Mouse (Mus musculus) brain, embryonic 14.5 days (tissue): ENCODE measurements around the gene Galnt10. TPM values are rescaled to one million over a fixed set of nuclear protein-coding genes. Genes with fewer than 3 reads are reported as not detected.

Source experiments
- DNase-seq: peaks from one replicate; pipeline ENCODE4 v3.0.0-alpha.2; 2011; ENCODE audit warnings: low read depth
- CTCF ChIP-seq: fragments of 200-500 bp; IDR thresholded peaks from 2 replicates; pipeline ENCODE4 v1.5.1; 2012; ENCODE audit warnings: inconsistent platforms, mild to moderate bottlenecking, moderate library complexity, borderline replicate concordance; ENCODE audit not compliant: insufficient read depth, insufficient read length; ENCODE audit errors: extremely low read depth
- POLR2A ChIP-seq: fragments of 200-500 bp; IDR thresholded peaks from 2 replicates; pipeline ENCODE4 v1.6.1; 2012; ENCODE audit warnings: mild to moderate bottlenecking, inconsistent platforms, borderline replicate concordance; ENCODE audit not compliant: poor library complexity, insufficient read depth, insufficient read length, severe bottlenecking; ENCODE audit errors: extremely low read depth
- polyA plus RNA-seq: library from polyadenylated mRNA; depleted of rRNA; stranded (reverse); fragments of >200 nt; gene quantifications from 2 replicates; pipeline ENCODE4 v1.2.3, GENCODE M21; 2012

The Galnt10 gene
- polyA plus RNA-seq, 1 experiment = 16.5 TPM

GRCm38 (mm10) chr11:57706620-57707019 is 61.4 kb downstream of the Galnt10 start:
- no peak for DNase-seq
- TF ChIP-seq CTCF (no peak), POLR2A (no peak)

- no peak for DNase-seq
- no peak for TF ChIP-seq CTCF
- no peak for TF ChIP-seq POLR2A
Observed at GRCm38 (mm10) chr11:57707114-57707798, 62.0 kb downstream of the Galnt10 start.

DNA sequence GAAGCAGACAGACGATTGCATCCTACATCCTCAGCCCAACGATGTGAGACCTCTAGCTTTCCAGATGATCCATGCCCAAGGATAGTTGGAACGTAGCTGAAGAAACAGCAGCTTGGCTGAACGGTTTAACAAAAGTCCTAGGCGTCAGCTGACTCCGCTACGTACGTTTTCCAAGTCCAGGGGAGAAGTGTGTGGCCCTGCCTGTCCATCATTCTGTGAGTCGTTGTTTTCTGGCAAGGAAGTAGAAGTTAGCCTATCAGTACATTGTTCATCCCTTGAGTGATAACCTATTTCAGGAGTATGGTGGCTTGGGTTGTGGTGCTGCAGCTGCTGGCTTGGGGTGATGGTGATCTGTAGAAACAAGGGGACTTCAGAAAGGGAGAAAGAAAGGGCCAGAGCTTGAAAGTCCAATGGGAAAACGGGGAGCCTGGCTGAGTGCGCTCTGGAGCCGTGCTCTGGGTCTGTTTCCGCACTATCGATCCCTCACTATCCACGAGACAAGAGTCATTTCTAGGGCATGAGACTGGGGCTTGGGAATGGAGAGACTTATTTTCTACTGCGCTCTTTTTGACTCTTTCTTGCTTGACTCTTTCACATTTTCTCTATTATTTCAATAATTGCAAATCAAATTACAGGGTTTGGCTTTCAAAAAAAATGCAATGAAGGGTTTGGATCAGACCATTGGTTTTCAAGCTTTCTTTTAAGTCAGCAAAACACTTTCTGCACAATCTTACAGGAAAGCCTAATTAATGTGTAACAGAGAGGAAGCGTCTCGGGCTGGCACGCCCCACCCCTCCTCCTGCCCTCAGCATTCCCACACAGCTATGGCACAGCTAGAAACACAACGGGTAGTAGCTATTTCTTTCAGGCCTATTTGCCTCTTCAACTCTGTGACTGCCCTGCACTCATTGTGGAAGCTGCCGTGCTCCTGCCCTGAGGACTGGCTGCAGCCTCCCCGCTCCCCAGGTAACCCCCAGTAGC is 63.2 kb downstream of the Galnt10 start:
- no peak for TF ChIP-seq CTCF
- no peak for TF ChIP-seq POLR2A
- DNase-seq = no peak

GRCm38 (mm10) chr11:57713960-57714359 is 68.7 kb downstream of the Galnt10 start:
- TF ChIP-seq POLR2A (no peak), CTCF (no peak)
- no peak for DNase-seq

DNA sequence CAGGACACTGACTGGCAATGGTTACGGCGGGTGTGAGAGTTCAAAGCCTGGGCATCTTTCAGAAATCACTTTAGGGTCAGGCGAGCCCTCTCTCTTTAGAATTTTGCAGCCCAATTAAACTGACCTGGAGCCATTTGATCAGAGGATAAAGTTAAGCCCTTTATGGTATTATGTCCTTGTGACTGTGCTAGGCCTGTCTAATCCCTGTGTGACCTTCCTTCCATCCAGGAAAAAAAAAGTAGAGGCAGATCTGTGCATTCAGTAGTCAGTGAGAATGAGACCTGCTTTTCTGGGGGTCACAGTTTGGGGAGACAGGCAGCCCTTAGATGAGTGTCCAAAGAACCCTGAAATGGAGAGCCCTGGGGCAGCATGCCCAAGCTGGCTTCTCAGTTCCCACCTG is 71.5 kb downstream of the Galnt10 start:
- TF ChIP-seq POLR2A (no peak), CTCF (no peak)
- DNase-seq = no peak

DNA sequence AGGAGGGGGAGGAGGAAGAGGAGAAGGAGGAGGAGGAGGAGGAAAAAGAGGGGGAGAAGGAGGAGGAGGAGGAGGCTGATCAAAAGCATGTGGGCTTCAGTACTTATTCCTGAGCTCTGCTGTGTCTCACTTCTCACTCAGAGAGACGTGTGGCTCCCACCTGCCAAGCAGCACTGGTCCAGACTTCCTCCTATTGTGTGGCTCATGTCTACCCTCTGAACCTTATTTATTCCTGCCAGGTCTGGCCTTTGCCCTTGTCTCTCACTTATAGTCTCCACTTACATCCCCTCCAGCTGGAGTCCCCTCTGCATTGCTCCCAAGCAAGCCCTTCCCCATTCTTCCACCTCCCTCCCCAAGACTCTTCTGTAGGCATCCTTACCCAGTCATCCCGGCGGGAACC is 72.2 kb downstream of the Galnt10 start:
- DNase-seq = no peak
- TF ChIP-seq POLR2A (no peak), CTCF (no peak)

DNA sequence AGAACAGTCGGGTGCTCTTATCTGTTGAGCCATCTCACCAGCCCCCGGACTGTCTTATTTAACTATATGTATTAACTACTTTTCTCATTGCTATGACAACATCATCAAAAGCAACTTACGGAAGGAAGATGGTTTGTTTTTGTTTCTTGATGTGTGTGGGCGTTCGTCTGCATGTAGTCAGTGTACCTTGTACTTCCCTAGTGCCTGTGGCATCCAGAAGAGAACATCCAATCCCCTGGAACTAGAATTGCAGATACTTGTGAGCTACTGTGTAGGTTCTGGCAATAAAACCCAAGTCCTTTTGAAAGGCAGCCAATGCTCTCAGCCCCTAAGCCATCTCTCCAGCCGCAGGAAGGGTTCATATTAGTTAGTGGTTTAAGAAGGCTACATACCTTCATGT is 72.8 kb downstream of the Galnt10 start:
- TF ChIP-seq CTCF (no peak), POLR2A (no peak)
- DNase-seq = no peak

DNA sequence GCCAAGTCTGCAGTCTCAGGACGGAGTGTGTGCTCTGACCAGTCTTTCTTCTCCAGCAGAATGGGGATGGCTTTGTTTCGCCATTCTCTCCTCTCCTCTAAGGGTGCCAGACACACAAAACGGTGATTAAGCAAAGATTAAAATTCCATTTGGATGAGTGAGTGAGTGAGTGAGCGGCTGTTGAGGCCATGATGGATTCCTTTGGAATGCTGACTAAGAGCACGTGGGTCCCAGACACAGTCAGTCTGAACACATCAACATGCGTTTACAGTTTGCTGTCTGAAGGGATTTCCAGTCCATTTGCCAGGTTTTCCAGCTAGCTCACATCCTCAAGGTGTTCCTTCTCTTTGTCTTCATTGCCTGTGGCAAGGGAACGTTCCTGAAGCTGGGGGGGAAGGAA is 74.4 kb downstream of the Galnt10 start:
- peak; percentile 85 for DNase-seq
- TF ChIP-seq CTCF = no peak

- no peak for DNase-seq
- no peak for TF ChIP-seq CTCF
- no peak for TF ChIP-seq POLR2A
Observed at GRCm38 (mm10) chr11:57720076-57720475, 74.8 kb downstream of the Galnt10 start.

DNA sequence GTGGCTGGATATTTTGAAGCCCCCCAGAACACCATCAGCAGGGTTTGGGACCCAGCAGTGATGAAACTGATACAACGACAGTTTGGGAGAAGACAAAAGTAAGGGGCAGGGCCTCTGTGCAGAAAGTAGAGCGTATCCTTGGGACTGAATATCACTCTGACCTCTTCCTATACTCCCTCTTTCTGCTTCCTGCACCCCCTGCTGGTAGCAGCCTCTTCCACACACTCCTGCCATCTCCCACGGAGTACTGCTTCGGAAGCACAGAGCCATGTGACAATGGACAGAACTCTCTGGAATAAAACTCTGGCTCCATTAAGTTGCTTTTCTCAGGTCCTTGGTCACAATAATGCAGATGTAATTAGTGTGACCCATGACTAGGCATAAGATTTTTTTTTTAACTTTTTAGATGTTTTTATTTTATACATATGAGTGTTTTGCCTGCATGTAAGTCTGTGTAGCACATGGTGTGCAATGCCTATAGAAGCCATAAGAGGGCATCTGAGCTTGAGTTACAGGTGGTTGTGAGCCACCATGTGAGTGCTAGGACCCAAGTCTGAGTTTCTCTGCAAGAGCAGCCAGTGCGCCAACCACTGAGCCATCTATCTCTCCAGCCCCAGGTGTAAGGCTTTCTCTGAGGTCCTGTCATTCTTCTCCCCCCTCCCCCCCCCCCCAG is 79.7 kb downstream of the Galnt10 start:
- TF ChIP-seq POLR2A (no peak), CTCF (no peak; the same call in 1 of the 2 replicates)
- DNase-seq = no peak

- no peak for DNase-seq
- TF ChIP-seq CTCF (no peak), POLR2A (no peak)
Observed at GRCm38 (mm10) chr11:57725926-57726325, 80.7 kb downstream of the Galnt10 start.
